Mouse (Mus musculus) gastrocnemius, postnatal 14 days (tissue): ENCODE results near the gene Thop1. TPM values are rescaled to one million over a fixed set of nuclear protein-coding genes. Genes with fewer than 3 reads are reported as not detected.

Experiments used
- DNase-seq: peaks from one replicate; pipeline ENCODE4 v3.0.0; 2021; ENCODE audit warnings: mixed read lengths
- intact Hi-C: fragments of 180-260 bp; cut with DNase I; formaldehyde crosslinking; loops from one replicate; pipeline ENCODE4 v1.15.1; 2025; ENCODE audit warnings: low total_unique reads
- microRNA-seq, 2 experiments: library from miRNA; unstranded; fragments of <30 nt; microRNA quantifications; one replicate each; pipeline ENCODE4 v1.2.0; 2021
- total RNA-seq, 2 experiments: library from RNA; stranded (reverse); gene quantifications; 2 replicates each; pipeline ENCODE4 v1.2.3; 2021

Gene Thop1
- total RNA-seq, 2 experiments from 2014 or later, result 22.4 to 23.0 TPM

- intact Hi-C loops, result no loop called here
- peak; percentile 50 for DNase-seq
Observed at GRCm38 (mm10) chr10:81092465-81093250, 22.8 kb downstream of the Thop1 start.

GRCm38 (mm10) chr10:81094931-81095678, 25.3 kb downstream of the Thop1 start:
- intact Hi-C loops, result no loop called here

DNA sequence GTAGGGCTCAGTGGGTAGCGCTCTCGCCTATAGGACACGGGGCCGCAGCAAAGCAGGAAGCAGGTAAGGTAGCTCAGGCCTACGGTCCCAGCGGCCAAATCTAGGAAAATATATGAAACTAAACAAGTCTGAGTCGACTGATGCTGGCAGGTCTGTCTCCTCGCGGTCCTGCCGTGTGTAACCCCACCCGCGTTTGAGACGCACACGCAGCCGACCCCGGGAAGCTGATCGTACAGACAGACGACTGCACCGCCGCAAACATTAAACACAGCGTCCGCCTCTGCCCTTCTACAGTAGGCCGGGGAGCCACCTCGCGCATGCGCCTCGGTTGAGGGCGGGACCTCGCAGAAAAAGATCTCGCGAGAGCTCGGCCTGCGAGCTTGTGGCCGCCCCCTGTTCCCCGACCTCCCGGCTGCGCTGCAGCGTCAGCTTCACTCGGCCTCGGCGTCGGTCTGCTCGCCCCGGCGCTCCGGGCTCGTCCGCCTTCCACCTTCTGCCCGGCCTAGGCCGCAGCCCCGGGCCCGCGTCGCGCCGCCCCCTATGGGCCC, 35.8 kb downstream of the Thop1 start, which contains the start of gene Map2k2:
TSS of gene Map2k2 (plus strand) at position 351 of the 548 bp plus-strand sequence.
- peak; percentile 98 for DNase-seq
- intact Hi-C loops, result no loop called here

More at GRCm38 (mm10) chr10:81094931-81095678, 25.3 kb downstream of the Thop1 start:
- DNase-seq, result no peak

- peak; percentile 88 for DNase-seq
- intact Hi-C loops, result no loop called here
Observed at GRCm38 (mm10) chr10:81106113-81106721, 36.4 kb downstream of the Thop1 start.

GRCm38 (mm10) chr10:81112946-81113345, 43.1 kb downstream of the Thop1 start:
- no peak for DNase-seq
- intact Hi-C loops, result no loop called here

GRCm38 (mm10) chr10:81119625-81120024, 49.8 kb downstream of the Thop1 start:
- peak; percentile 59 for DNase-seq
- intact Hi-C loops, result no loop called here

- peak; percentile 63 for DNase-seq
- intact Hi-C loops, result no loop called here
Observed at GRCm38 (mm10) chr10:81120650-81121049, 50.8 kb downstream of the Thop1 start.

DNA sequence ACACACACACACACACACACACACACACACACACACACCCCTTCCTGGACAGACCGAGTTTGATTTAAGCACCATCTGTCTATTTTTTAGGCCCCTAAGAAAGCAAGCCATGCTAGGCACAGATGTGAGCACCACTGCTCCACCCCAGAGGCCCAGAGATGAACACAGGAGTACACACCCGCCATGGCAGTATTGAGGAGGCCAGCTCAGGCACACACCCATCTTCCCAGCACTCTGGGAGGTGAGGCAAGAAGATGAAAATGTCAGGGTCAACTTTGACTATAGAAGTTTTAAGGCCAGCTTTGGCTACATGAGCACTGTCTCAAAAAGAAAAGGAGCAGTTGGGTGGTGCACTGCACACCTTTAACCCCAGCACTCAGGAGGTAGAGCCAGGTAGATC, 53.1 kb downstream of the Thop1 start:
- DNase-seq, result no peak

DNA sequence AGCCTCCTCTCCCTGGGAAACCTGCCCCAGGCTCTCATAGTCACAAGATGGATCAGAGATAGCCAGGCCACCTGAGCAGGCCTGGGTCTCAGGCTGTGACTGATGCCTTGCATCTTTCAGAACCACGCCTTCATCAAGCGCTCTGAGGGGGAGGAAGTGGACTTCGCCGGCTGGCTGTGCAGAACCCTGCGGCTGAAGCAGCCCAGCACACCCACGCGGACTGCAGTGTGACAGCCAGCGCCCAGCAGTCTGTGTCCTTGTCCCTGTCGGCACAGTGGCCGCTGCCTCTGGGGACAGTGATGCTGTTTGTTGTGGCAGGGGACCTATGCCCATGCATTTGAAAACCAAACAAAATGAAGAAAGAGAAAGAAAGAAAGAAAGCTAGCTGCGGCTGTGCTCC, 53.7 kb downstream of the Thop1 start:
- DNase-seq, result no peak
- intact Hi-C loops, result no loop called here

More for the DNA sequence above, 53.1 kb downstream of the Thop1 start:
- intact Hi-C loops, result no loop called here

Small RNA genes within 50 kb of the gene (microRNA-seq; reads per million reads assigned to microRNA genes)
- gene Mir5615-1, result 0 reads per million in 2 experiments
- gene Mir5615-2, result 0 reads per million in 2 experiments

Other genes with a start within 250 kb of the Thop1 start
- 100 to 1,000 TPM; 787 to 812 TPM for gene Oaz1, start 243.4 kb upstream of the Thop1 start, total RNA-seq
- 10 to 100 TPM; 11.3 to 24.5 TPM for gene Lingo3, start 226.0 kb upstream of the Thop1 start, total RNA-seq
- gene Lsm7, start 214.8 kb upstream of the Thop1 start, total RNA-seq, result 10 to 100 TPM; 24.5 to 27.7 TPM
- gene Sppl2b, start 214.8 kb upstream of the Thop1 start, total RNA-seq, result 10 to 100 TPM; 24.0 to 28.1 TPM
- gene Tmprss9, start 198.2 kb upstream of the Thop1 start, total RNA-seq, result under 1 TPM in 1 of 2 experiments, not detected in 1; 0.06 TPM
- gene Timm13, start 169.1 kb upstream of the Thop1 start, total RNA-seq, result 100 to 1,000 TPM; 114 to 125 TPM
- gene Lmnb2, start 151.8 kb upstream of the Thop1 start, total RNA-seq, result 10 to 100 TPM in 1 of 2 experiments, 1 to 10 TPM in 1; 9.4 to 14.3 TPM
- gene Gadd45b, start 140.0 kb upstream of the Thop1 start, total RNA-seq, result 10 to 100 TPM; 21.5 to 28.7 TPM
- gene Gng7, start 55.1 kb upstream of the Thop1 start, total RNA-seq, result 1 to 10 TPM in 1 of 2 experiments, under 1 TPM in 1; 0.44 to 1.1 TPM
- under 1 TPM; 0.24 to 0.72 TPM for gene Diras1, start 44.4 kb upstream of the Thop1 start, total RNA-seq
- gene Slc39a3, start 32.6 kb upstream of the Thop1 start, total RNA-seq, result 10 to 100 TPM; 11.3 to 11.9 TPM
- gene Sgta, start 9.9 kb upstream of the Thop1 start, total RNA-seq, result 10 to 100 TPM; 78.6 to 79.9 TPM
- 1 to 10 TPM in 1 of 2 experiments, under 1 TPM in 1; 0.53 to 1.1 TPM for gene Creb3l3, start 28.8 kb downstream of the Thop1 start, total RNA-seq
- gene Map2k2, start 35.9 kb downstream of the Thop1 start, total RNA-seq, result 100 to 1,000 TPM; 163 to 171 TPM
- 10 to 100 TPM; 28.2 to 30.1 TPM for gene Zbtb7a, start 65.2 kb downstream of the Thop1 start, total RNA-seq
- gene Pias4, start 97.9 kb downstream of the Thop1 start, total RNA-seq, result 10 to 100 TPM; 12.3 to 12.8 TPM
- gene Eef2, start 106.6 kb downstream of the Thop1 start, total RNA-seq, result 100 to 1,000 TPM; 892 to 898 TPM
- 10 to 100 TPM; 21.2 to 24.8 TPM for gene Dapk3, start 113.0 kb downstream of the Thop1 start, total RNA-seq
- gene 4930442H23Rik, start 113.8 kb downstream of the Thop1 start, total RNA-seq, result not detected
- 1 to 10 TPM; 1.8 to 5.5 TPM for gene Nmrk2, start 132.0 kb downstream of the Thop1 start, total RNA-seq
- gene Atcay, start 160.8 kb downstream of the Thop1 start, total RNA-seq, result under 1 TPM in 1 of 2 experiments, not detected in 1; 0.06 TPM
- 1 to 10 TPM; 1.7 to 2.5 TPM for gene Zfr2, start 163.1 kb downstream of the Thop1 start, total RNA-seq
- gene Matk, start 182.9 kb downstream of the Thop1 start, total RNA-seq, result under 1 TPM; 0.33 to 0.57 TPM
- gene Mrpl54, start 196.9 kb downstream of the Thop1 start, total RNA-seq, result 10 to 100 TPM; 93.1 to 99.9 TPM
- 10 to 100 TPM; 62.8 to 71.1 TPM for gene Apba3, start 196.9 kb downstream of the Thop1 start, total RNA-seq
- gene Tjp3, start 221.5 kb downstream of the Thop1 start, total RNA-seq, result not detected
- gene Pip5k1c, start 222.9 kb downstream of the Thop1 start, total RNA-seq, result 10 to 100 TPM; 18.5 to 22.8 TPM